Mouse (Mus musculus): ENCODE measurements around the gene Rabgef1.

GRCm38 (mm10) chr5:130200233-130201029 is 28.8 kb downstream of the Rabgef1 start:
- TF ChIP-seq CTCF (conservative IDR thresholded peaks at IDR 0.05; ENCODE audit: low read length): no peak
- TF ChIP-seq POU5F1 (IDR thresholded peaks at IDR 0.05; ENCODE audit: borderline replicate concordance, low read length): no peak
- TF ChIP-seq NANOG (IDR thresholded peaks at IDR 0.05; ENCODE audit: borderline replicate concordance, low read length): no peak
